Mouse (Mus musculus) neural tube, embryonic 14.5 days (tissue): ENCODE measurements at regions not wholly inside any gene's neighbourhood (a gene's known extent, or its start where the extent isn't known, plus 50 kb on each side); places are given as distances from the start of the nearest gene placed in this dataset.

ENCODE experiments used
- ATAC-seq: fragments of 200-750 bp; cut with Nextera tagmentation; 2 replicates; pipeline ENCODE4 v1.8.0; 2017; ENCODE audit warnings: low read depth, mild to moderate bottlenecking, moderate TSS enrichment, moderate library complexity
- H3K27ac ChIP-seq: fragments of 300-500 bp; sonication (generic); 2 replicates; pipeline ENCODE4 v1.5.1; 2014; ENCODE audit warnings: low read depth, mild to moderate bottlenecking, control low read depth, low read length, moderate library complexity, mixed read lengths
- H3K27me3 ChIP-seq: fragments of 300-500 bp; sonication (generic); 2 replicates; pipeline ENCODE4 v1.6.1; 2014; ENCODE audit warnings: low read length; ENCODE audit not compliant: control insufficient read depth, insufficient read depth
- H3K36me3 ChIP-seq: fragments of 300-500 bp; sonication (generic); 2 replicates; pipeline ENCODE4 v1.6.1; 2014; ENCODE audit warnings: low read length, mixed read lengths; ENCODE audit not compliant: control insufficient read depth, insufficient read depth
- H3K4me1 ChIP-seq: fragments of 300-500 bp; sonication (generic); 2 replicates; pipeline ENCODE4 v1.6.1; 2014; ENCODE audit warnings: low read length; ENCODE audit not compliant: control insufficient read depth, insufficient read depth
- H3K4me2 ChIP-seq: fragments of 300-500 bp; sonication (generic); 2 replicates; pipeline ENCODE4 v1.6.1; 2014; ENCODE audit warnings: mild to moderate bottlenecking, low read depth, low read length, control low read depth
- H3K4me3 ChIP-seq: fragments of 300-500 bp; sonication (generic); 2 replicates; pipeline ENCODE4 v1.5.1; 2014; ENCODE audit warnings: low read depth, low read length, control low read depth, mixed read lengths
- H3K9ac ChIP-seq: fragments of 300-500 bp; sonication (generic); replicated peaks from 2 replicates; pipeline ENCODE4 v1.6.1; 2014; ENCODE audit warnings: low read depth, mild to moderate bottlenecking, control low read depth, low read length, mixed read lengths
- H3K9me3 ChIP-seq: fragments of 300-500 bp; sonication (generic); 2 replicates; pipeline ENCODE4 v1.6.1; 2016; ENCODE audit warnings: low read length; ENCODE audit not compliant: control insufficient read depth
- WGBS: fragments of 180-500 bp; shearing (Covaris S2); extraction: QIAGEN DNeasy Blood & Tissue Kit; methylation state at CpG from one replicate; pipeline ENCODE4 v1.1.7; 2014; 5-methylcytosine and 5-hydroxymethylcytosine counted together

GRCm38 (mm10) chr7:115057736-115058135 lies 314.2 kb downstream of the Insc start:
- Histone ChIP-seq H3K27me3 (peaks cover 14% of the 10 kb centered on the region), H3K9me3 (no peaks in the 10 kb centered on the region), H3K4me2 (no peak overlapping the region), H3K27ac (no peak overlapping the region), H3K4me3 (no peak overlapping the region), H3K9ac (no peak overlapping the region), H3K36me3 (no peaks in the 10 kb centered on the region), H3K4me1 (peaks cover 5% of the 10 kb centered on the region; the same call in 1 of the 2 replicates)
- WGBS = 5% methylated on average over 3 of the region's 3 CpGs
- ATAC-seq = no peak

- H3K27me3 ChIP-seq = peaks cover 17% of the 10 kb centered on the region
- WGBS = 45% methylated on average over 5 of the region's 5 CpGs
These were observed 316.7 kb downstream of the Insc start for GRCm38 (mm10) chr7:115060171-115060570.

GRCm38 (mm10) chr7:115062817-115063216 lies 319.3 kb downstream of the Insc start:
- Histone ChIP-seq H3K27ac (no peak overlapping the region), H3K4me3 (no peak overlapping the region), H3K4me2 (no peak overlapping the region), H3K4me1 (no peaks in the 10 kb centered on the region), H3K9me3 (no peaks in the 10 kb centered on the region), H3K36me3 (no peaks in the 10 kb centered on the region), H3K27me3 (peaks cover 16% of the 10 kb centered on the region), H3K9ac (no peak overlapping the region)
- 65% methylated on average over 3 of the region's 3 CpGs for WGBS
- ATAC-seq = no peak

More at GRCm38 (mm10) chr7:115060171-115060570, 316.7 kb downstream of the Insc start:
- Histone ChIP-seq H3K4me2 (no peak overlapping the region), H3K4me1 (peaks cover 5% of the 10 kb centered on the region; the same call in 1 of the 2 replicates), H3K27ac (no peak overlapping the region), H3K4me3 (no peak overlapping the region), H3K9ac (no peak overlapping the region), H3K9me3 (no peaks in the 10 kb centered on the region), H3K36me3 (no peaks in the 10 kb centered on the region)
- no peak for ATAC-seq

GRCm38 (mm10) chr7:115067641-115068040 lies 324.1 kb downstream of the Insc start:
- WGBS = 92% methylated on average over 2 of the region's 2 CpGs
- Histone ChIP-seq H3K9ac (no peak overlapping the region), H3K27ac (no peak overlapping the region), H3K4me3 (no peak overlapping the region), H3K4me1 (no peaks in the 10 kb centered on the region), H3K36me3 (no peaks in the 10 kb centered on the region), H3K27me3 (peaks cover 8% of the 10 kb centered on the region; the same call in 1 of the 2 replicates), H3K9me3 (no peaks in the 10 kb centered on the region), H3K4me2 (no peak overlapping the region)
- ATAC-seq = no peak

- Histone ChIP-seq H3K4me1 (no peaks in the 10 kb centered on the region), H3K9me3 (no peaks in the 10 kb centered on the region), H3K27ac (no peak overlapping the region), H3K9ac (no peak overlapping the region), H3K4me2 (no peak overlapping the region), H3K27me3 (no peaks in the 10 kb centered on the region), H3K4me3 (no peak overlapping the region), H3K36me3 (no peaks in the 10 kb centered on the region)
- 74% methylated on average over 2 of the region's 2 CpGs for WGBS
- no peak for ATAC-seq
These were observed 329.9 kb downstream of the Insc start for GRCm38 (mm10) chr7:115073406-115073805.

GRCm38 (mm10) chr7:115076781-115077180 lies 333.3 kb downstream of the Insc start:
- no peaks in the 10 kb centered on the region for H3K9me3 ChIP-seq

GRCm38 (mm10) chr7:115084711-115085380 lies 341.4 kb downstream of the Insc start:
- Histone ChIP-seq H3K4me1 (no peaks in the 10 kb centered on the region), H3K36me3 (no peaks in the 10 kb centered on the region), H3K4me2 (no peak overlapping the region), H3K27ac (no peak overlapping the region), H3K27me3 (no peaks in the 10 kb centered on the region), H3K9me3 (no peaks in the 10 kb centered on the region), H3K4me3 (no peak overlapping the region), H3K9ac (no peak overlapping the region)
- WGBS = 85% methylated on average over 3 of the region's 3 CpGs
- no peak for ATAC-seq

More at GRCm38 (mm10) chr7:115076781-115077180, 333.3 kb downstream of the Insc start:
- ATAC-seq = no peak
- no peaks in the 10 kb centered on the region for H3K36me3 ChIP-seq
- WGBS = 92% methylated on average over 4 of the region's 4 CpGs
- no peak overlapping the region for H3K4me3 ChIP-seq
- H3K4me2 ChIP-seq = no peak overlapping the region
- H3K27ac ChIP-seq = no peak overlapping the region
- no peak overlapping the region for H3K9ac ChIP-seq
- no peaks in the 10 kb centered on the region for H3K27me3 ChIP-seq
- no peaks in the 10 kb centered on the region for H3K4me1 ChIP-seq

- H3K4me3 ChIP-seq = no peak overlapping the region
- H3K36me3 ChIP-seq = no peaks in the 10 kb centered on the region
- no peak overlapping the region for H3K27ac ChIP-seq
- no peaks in the 10 kb centered on the region for H3K27me3 ChIP-seq
- ATAC-seq = no peak
- 81% methylated on average over 4 of the region's 4 CpGs for WGBS
- no peaks in the 10 kb centered on the region for H3K9me3 ChIP-seq
- H3K4me2 ChIP-seq = no peak overlapping the region
- no peaks in the 10 kb centered on the region for H3K4me1 ChIP-seq
- H3K9ac ChIP-seq = no peak overlapping the region
These were observed 343.3 kb downstream of the Insc start for GRCm38 (mm10) chr7:115086542-115087448.

GRCm38 (mm10) chr7:115092481-115093050 lies 349.1 kb downstream of the Insc start:
- no peak for ATAC-seq
- WGBS = 82% methylated on average over 3 of the region's 3 CpGs
- no peaks in the 10 kb centered on the region for H3K27me3 ChIP-seq
- H3K9me3 ChIP-seq = no peaks in the 10 kb centered on the region
- no peaks in the 10 kb centered on the region for H3K36me3 ChIP-seq
- no peaks in the 10 kb centered on the region for H3K4me1 ChIP-seq
- no peak overlapping the region for H3K4me2 ChIP-seq
- no peak overlapping the region for H3K4me3 ChIP-seq
- H3K9ac ChIP-seq = no peak overlapping the region
- no peak overlapping the region for H3K27ac ChIP-seq
